Mouse (Mus musculus) embryonic facial prominence, embryonic 11.5 days (tissue): ENCODE data around the gene Psme2b. TPM values are rescaled to one million over a fixed set of nuclear protein-coding genes. Genes with fewer than 3 reads are reported as not detected.
"Not testable (repeated sequence)": the region's sequence is repeated elsewhere in the genome, so short reads cannot be mapped to it uniquely, and the experiment has no call there.

Source experiments
- ATAC-seq: fragments of 200-750 bp; cut with Nextera tagmentation; replicated peaks from 2 replicates; pipeline ENCODE4 v1.8.0; 2017; ENCODE audit warnings: low read depth; ENCODE audit not compliant: insufficient number of reproducible peaks, low FRiP score, low TSS enrichment
- DNase-seq: peaks from one replicate; pipeline ENCODE4 v3.0.0-alpha.2; 2015; ENCODE audit warnings: low spot score
- H3K27ac ChIP-seq: fragments of 300-500 bp; sonication (generic); replicated peaks from 2 replicates; pipeline ENCODE4 v1.5.1; 2014; ENCODE audit warnings: mild to moderate bottlenecking, low read depth, low read length, control low read depth
- H3K27me3 ChIP-seq: fragments of 300-500 bp; sonication (generic); 2 replicates; pipeline ENCODE4 v1.6.1; 2014; ENCODE audit warnings: mild to moderate bottlenecking, low read length, moderate library complexity, mixed read lengths; ENCODE audit not compliant: control insufficient read depth, insufficient read depth
- H3K36me3 ChIP-seq: fragments of 300-500 bp; sonication (generic); replicated peaks from 2 replicates; pipeline ENCODE4 v1.6.1; 2014; ENCODE audit warnings: low read depth, mild to moderate bottlenecking, low read length, moderate library complexity, mixed read lengths; ENCODE audit not compliant: control insufficient read depth, insufficient read depth
- H3K4me1 ChIP-seq: fragments of 300-500 bp; sonication (generic); 2 replicates; pipeline ENCODE4 v1.6.1; 2014; ENCODE audit warnings: low read length, mixed read lengths; ENCODE audit not compliant: control insufficient read depth, insufficient read depth
- H3K4me2 ChIP-seq: fragments of 300-500 bp; sonication (generic); 2 replicates; pipeline ENCODE4 v1.6.1; 2014; ENCODE audit warnings: low read depth, mild to moderate bottlenecking, control low read depth, low read length, moderate library complexity
- H3K4me3 ChIP-seq: fragments of 300-500 bp; sonication (generic); 2 replicates; pipeline ENCODE4 v1.5.1; 2014; ENCODE audit warnings: low read depth, low read length, control low read depth
- H3K9ac ChIP-seq: fragments of 300-500 bp; sonication (generic); replicated peaks from 2 replicates; pipeline ENCODE4 v1.6.1; 2014; ENCODE audit warnings: mild to moderate bottlenecking, control low read depth, low read length
- H3K9me3 ChIP-seq: fragments of 300-500 bp; sonication (generic); replicated peaks from 2 replicates; pipeline ENCODE4 v1.6.1; 2016; ENCODE audit warnings: mild to moderate bottlenecking, low read length, inconsistent platforms, mixed read lengths; ENCODE audit not compliant: control insufficient read depth
- WGBS: fragments of 180-500 bp; shearing (Covaris S2); extraction: QIAGEN DNeasy Blood & Tissue Kit; methylation state at CpG from one replicate; pipeline ENCODE4 v1.1.7; 2014; 5-methylcytosine and 5-hydroxymethylcytosine counted together
- polyA plus RNA-seq: library from polyadenylated mRNA; unstranded; fragments of >200 nt; fragmentation: Nextera tagmentation; extraction: Ambion mirVana; gene quantifications from 2 replicates; pipeline ENCODE4 v1.2.1, GENCODE M21; 2014

Gene Psme2b
- polyA plus RNA-seq, 1 experiment from 2014 or later, result 2.1 TPM

DNA sequence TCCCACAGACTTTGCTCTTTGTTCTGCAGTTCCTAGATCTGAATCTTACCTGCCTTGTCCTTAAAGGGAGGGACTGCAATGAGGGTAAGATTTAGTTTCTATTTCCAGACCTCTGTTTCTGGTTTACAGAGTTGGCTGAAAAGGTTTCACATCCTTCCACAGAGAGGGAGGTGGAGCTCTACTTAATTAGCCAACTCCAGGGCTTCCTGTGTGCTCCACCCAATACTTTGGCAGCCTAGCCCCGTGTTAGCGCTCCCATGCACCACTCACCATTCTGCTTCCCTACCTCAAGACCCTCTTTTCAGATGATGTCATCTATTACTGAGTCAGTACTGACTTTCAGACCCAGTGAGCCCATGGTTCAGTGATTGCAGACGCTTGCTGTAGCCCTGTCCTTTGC, 33.3 kb upstream of the Psme2b start, which contains the start of gene 9930111J21Rik1:
9930111J21Rik1 (minus strand) TSS at position 148 of the 400 bp plus-strand sequence.
- no CpG with 5 or more reads among the region's 3 CpGs for WGBS

GRCm38 (mm10) chr11:48978240-48978939, 32.4 kb upstream of the Psme2b start, which contains the start of gene Olfr56:
TSS of gene Olfr56 (plus strand) at chr11:48978889.
- WGBS, result no CpG with 5 or more reads among the region's 1 CpGs
- H3K4me2 ChIP-seq, DNase-seq, H3K9me3 ChIP-seq, H3K4me3 ChIP-seq, H3K27ac ChIP-seq, H3K9ac ChIP-seq, H3K4me1 ChIP-seq, H3K36me3 ChIP-seq, H3K27me3 ChIP-seq, ATAC-seq: not testable (repeated sequence)

More for the DNA sequence above, 33.3 kb upstream of the Psme2b start, which contains the start of gene 9930111J21Rik1:
- not testable (repeated sequence) for H3K36me3 ChIP-seq, H3K27ac ChIP-seq, H3K4me1 ChIP-seq, H3K4me2 ChIP-seq, H3K27me3 ChIP-seq, DNase-seq, ATAC-seq, H3K9me3 ChIP-seq, H3K4me3 ChIP-seq, H3K9ac ChIP-seq

GRCm38 (mm10) chr11:48974686-48975085, 28.7 kb upstream of the Psme2b start:
- H3K4me3 ChIP-seq, DNase-seq, H3K27ac ChIP-seq, H3K27me3 ChIP-seq, H3K36me3 ChIP-seq, H3K4me1 ChIP-seq, H3K4me2 ChIP-seq, H3K9me3 ChIP-seq, ATAC-seq, H3K9ac ChIP-seq: not testable (repeated sequence)
- no CpG with 5 or more reads among the region's 1 CpGs for WGBS

DNA sequence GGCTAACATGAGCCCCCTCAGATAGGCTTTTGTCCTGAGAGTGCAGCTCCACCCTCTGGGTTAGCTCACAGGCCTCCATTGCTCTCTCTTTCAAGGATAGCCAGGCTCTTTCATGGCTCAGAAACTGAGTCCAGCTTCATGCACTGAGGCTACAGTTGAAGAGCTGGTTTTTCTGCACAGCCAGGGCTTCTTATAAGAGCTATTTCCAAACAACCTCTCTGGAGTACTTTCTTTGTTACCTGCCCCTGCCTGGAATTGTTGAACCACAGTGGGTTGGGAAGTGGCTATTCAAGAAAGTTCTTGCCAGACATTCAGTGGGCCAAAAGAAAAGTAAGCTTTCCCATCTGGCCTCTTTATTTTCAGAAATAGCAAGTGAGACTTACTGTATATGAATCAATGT, 6.7 kb downstream of the Psme2b start:
- H3K4me2 ChIP-seq, result not testable (repeated sequence)

GRCm38 (mm10) chr11:48935291-48935690, 10.7 kb downstream of the Psme2b start:
- not testable (repeated sequence) for H3K4me2 ChIP-seq, H3K9me3 ChIP-seq, H3K4me3 ChIP-seq, H3K27me3 ChIP-seq, H3K4me1 ChIP-seq, H3K27ac ChIP-seq, H3K36me3 ChIP-seq, H3K9ac ChIP-seq, ATAC-seq, DNase-seq
- WGBS, result no CpG with 5 or more reads among the region's 3 CpGs

More for the DNA sequence above, 6.7 kb downstream of the Psme2b start:
- H3K27ac ChIP-seq, H3K9me3 ChIP-seq, H3K27me3 ChIP-seq, H3K4me3 ChIP-seq, DNase-seq, ATAC-seq, H3K4me1 ChIP-seq, H3K9ac ChIP-seq, H3K36me3 ChIP-seq: not testable (repeated sequence)

GRCm38 (mm10) chr11:48933923-48934322, 12.1 kb downstream of the Psme2b start:
- not testable (repeated sequence) for H3K4me1 ChIP-seq, H3K4me3 ChIP-seq, H3K27me3 ChIP-seq, H3K36me3 ChIP-seq, H3K27ac ChIP-seq, H3K9ac ChIP-seq, H3K4me2 ChIP-seq, DNase-seq, ATAC-seq, H3K9me3 ChIP-seq
- 67% methylated on average over 1 of the region's 1 CpGs for WGBS

DNA sequence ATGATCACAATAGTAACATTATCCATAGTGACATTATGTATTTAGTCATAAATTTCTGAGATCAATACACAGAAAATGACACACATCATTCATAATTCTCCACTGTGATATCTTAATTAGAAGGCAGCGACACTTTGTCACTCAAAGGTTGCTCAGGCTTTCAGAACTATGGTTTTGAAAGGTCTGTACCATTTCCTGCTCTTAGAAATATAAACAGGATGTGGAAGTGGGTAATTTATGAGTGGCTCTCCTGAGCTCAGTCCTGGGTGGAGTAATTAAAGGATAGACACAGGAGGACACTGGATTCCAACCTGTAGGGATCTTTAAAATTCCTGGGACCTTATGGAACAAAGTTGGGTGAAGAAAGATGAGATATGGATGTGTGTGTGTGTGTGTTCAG, 12.6 kb downstream of the Psme2b start:
- H3K9ac ChIP-seq, ATAC-seq, H3K36me3 ChIP-seq, H3K9me3 ChIP-seq, DNase-seq, H3K4me1 ChIP-seq, H3K4me3 ChIP-seq, H3K4me2 ChIP-seq, H3K27ac ChIP-seq, H3K27me3 ChIP-seq: not testable (repeated sequence)
- WGBS, result 77% methylated on average over 1 of the region's 1 CpGs

- H3K36me3 ChIP-seq, ATAC-seq, H3K4me2 ChIP-seq, H3K4me1 ChIP-seq, H3K27ac ChIP-seq, H3K9me3 ChIP-seq, H3K9ac ChIP-seq, DNase-seq, H3K27me3 ChIP-seq, H3K4me3 ChIP-seq: not testable (repeated sequence)
- WGBS, result 77% methylated on average over 1 of the region's 1 CpGs
Observed at GRCm38 (mm10) chr11:48928068-48928467, 17.9 kb downstream of the Psme2b start.
